Mouse (Mus musculus): ENCODE data around the gene Fyn. TPM values are rescaled to one million over a fixed set of nuclear protein-coding genes. Genes with fewer than 3 reads are reported as not detected.

Gene Fyn
- polyA plus RNA-seq, 1 experiment from 2014 or later = 42.7 TPM

- Histone ChIP-seq H3K9me3 (ENCODE audit: control insufficient read depth, low read length) (no peaks in the 10 kb centered on the region), H3K27me3 (ENCODE audit: control insufficient read depth, insufficient read depth, low read length) (no peaks in the 10 kb centered on the region), H3K4me3 (ENCODE audit: low read depth, low read length) (no peak overlapping the region), H3K27ac (ENCODE audit: low read depth, low read length) (no peak overlapping the region), H3K9ac (ENCODE audit: low read length) (no peak overlapping the region), H3K4me1 (replicated peaks; ENCODE audit: control insufficient read depth, insufficient read depth, low read length) (0 out of 2 replicates have a peak, but pooled peaks cover 3% of the 10 kb centered on the region), H3K4me2 (ENCODE audit: low read depth, low read length, severe bottlenecking) (no peak overlapping the region), H3K36me3 (ENCODE audit: control insufficient read depth, insufficient read depth, low read length) (no peaks in the 10 kb centered on the region)
- no peak for DNase-seq (ENCODE audit: low spot score)
- 73% methylated on average over 4 of the region's 4 CpGs for WGBS
- no peak for ATAC-seq (replicated peaks; ENCODE audit: low FRiP score)
Observed at GRCm38 (mm10) chr10:39449179-39449578, 80.5 kb downstream of the Fyn start.

- Histone ChIP-seq H3K4me2 (ENCODE audit: low read depth, low read length, severe bottlenecking) (no peak overlapping the region), H3K4me3 (ENCODE audit: low read depth, low read length) (no peak overlapping the region), H3K27me3 (ENCODE audit: control insufficient read depth, insufficient read depth, low read length) (no peaks in the 10 kb centered on the region), H3K27ac (ENCODE audit: low read depth, low read length) (no peak overlapping the region), H3K9ac (ENCODE audit: low read length) (no peak overlapping the region), H3K9me3 (ENCODE audit: control insufficient read depth, low read length) (no peaks in the 10 kb centered on the region), H3K36me3 (ENCODE audit: control insufficient read depth, insufficient read depth, low read length) (no peaks in the 10 kb centered on the region), H3K4me1 (replicated peaks; ENCODE audit: control insufficient read depth, insufficient read depth, low read length) (0 out of 2 replicates have a peak, but pooled peaks cover 3% of the 10 kb centered on the region)
- no peak for ATAC-seq (replicated peaks; ENCODE audit: low FRiP score)
- DNase-seq (ENCODE audit: low spot score) = no peak
- 75% methylated on average over 8 of the region's 8 CpGs for WGBS
Observed at GRCm38 (mm10) chr10:39450356-39450755, 81.7 kb downstream of the Fyn start.

- 0 out of 2 replicates have a peak, but pooled peaks cover 3% of the 10 kb centered on the region for H3K4me1 ChIP-seq (replicated peaks; ENCODE audit: control insufficient read depth, insufficient read depth, low read length)
- DNase-seq (ENCODE audit: low spot score) (no peak), ATAC-seq (replicated peaks; ENCODE audit: low FRiP score) (no peak)
- H3K4me2 ChIP-seq (ENCODE audit: low read depth, low read length, severe bottlenecking) = no peak overlapping the region
- H3K4me3 ChIP-seq (ENCODE audit: low read depth, low read length) = no peak overlapping the region
- no peaks in the 10 kb centered on the region for H3K27me3 ChIP-seq (ENCODE audit: control insufficient read depth, insufficient read depth, low read length)
- no peak overlapping the region for H3K27ac ChIP-seq (ENCODE audit: low read depth, low read length)
- H3K36me3 ChIP-seq (ENCODE audit: control insufficient read depth, insufficient read depth, low read length) = no peaks in the 10 kb centered on the region
- 78% methylated on average over 6 of the region's 6 CpGs for WGBS
- H3K9me3 ChIP-seq (ENCODE audit: control insufficient read depth, low read length) = no peaks in the 10 kb centered on the region
- H3K9ac ChIP-seq (ENCODE audit: low read length) = no peak overlapping the region
Observed at GRCm38 (mm10) chr10:39451065-39451464, 82.4 kb downstream of the Fyn start.

- H3K9ac ChIP-seq (ENCODE audit: low read length) = no peak overlapping the region
- 83% methylated on average over 8 of the region's 8 CpGs for WGBS
- no peak overlapping the region for H3K4me2 ChIP-seq (ENCODE audit: low read depth, low read length, severe bottlenecking)
- no peak for ATAC-seq (replicated peaks; ENCODE audit: low FRiP score)
- no peak overlapping the region for H3K4me3 ChIP-seq (ENCODE audit: low read depth, low read length)
- no peaks in the 10 kb centered on the region for H3K9me3 ChIP-seq (ENCODE audit: control insufficient read depth, low read length)
- DNase-seq (ENCODE audit: low spot score) = no peak
- no peaks in the 10 kb centered on the region for H3K27me3 ChIP-seq (ENCODE audit: control insufficient read depth, insufficient read depth, low read length)
- no peak overlapping the region for H3K27ac ChIP-seq (ENCODE audit: low read depth, low read length)
- H3K4me1 ChIP-seq (replicated peaks; ENCODE audit: control insufficient read depth, insufficient read depth, low read length) = 0 out of 2 replicates have a peak, but pooled peaks cover 3% of the 10 kb centered on the region
- no peaks in the 10 kb centered on the region for H3K36me3 ChIP-seq (ENCODE audit: control insufficient read depth, insufficient read depth, low read length)
Observed at GRCm38 (mm10) chr10:39451918-39452624, 83.4 kb downstream of the Fyn start.

GRCm38 (mm10) chr10:39455344-39455743, 86.7 kb downstream of the Fyn start:
- Histone ChIP-seq H3K4me3 (ENCODE audit: low read depth, low read length) (no peak overlapping the region), H3K4me2 (ENCODE audit: low read depth, low read length, severe bottlenecking) (no peak overlapping the region), H3K9ac (ENCODE audit: low read length) (no peak overlapping the region), H3K4me1 (replicated peaks; ENCODE audit: control insufficient read depth, insufficient read depth, low read length) (peaks cover 9% of the 10 kb centered on the region; the same call in 1 of the 2 replicates), H3K27ac (ENCODE audit: low read depth, low read length) (no peak overlapping the region), H3K9me3 (ENCODE audit: control insufficient read depth, low read length) (no peaks in the 10 kb centered on the region), H3K36me3 (ENCODE audit: control insufficient read depth, insufficient read depth, low read length) (no peaks in the 10 kb centered on the region), H3K27me3 (ENCODE audit: control insufficient read depth, insufficient read depth, low read length) (no peaks in the 10 kb centered on the region)
- DNase-seq (ENCODE audit: low spot score) (no peak), ATAC-seq (replicated peaks; ENCODE audit: low FRiP score) (no peak)
- WGBS = 56% methylated on average over 4 of the region's 4 CpGs

- Histone ChIP-seq H3K9me3 (ENCODE audit: control insufficient read depth, low read length) (no peaks in the 10 kb centered on the region), H3K27ac (ENCODE audit: low read depth, low read length) (no peak overlapping the region), H3K4me3 (ENCODE audit: low read depth, low read length) (no peak overlapping the region), H3K27me3 (ENCODE audit: control insufficient read depth, insufficient read depth, low read length) (no peaks in the 10 kb centered on the region), H3K4me2 (ENCODE audit: low read depth, low read length, severe bottlenecking) (no peak overlapping the region), H3K36me3 (ENCODE audit: control insufficient read depth, insufficient read depth, low read length) (no peaks in the 10 kb centered on the region), H3K4me1 (replicated peaks; ENCODE audit: control insufficient read depth, insufficient read depth, low read length) (peaks cover 8% of the 10 kb centered on the region; the same call in 1 of the 2 replicates), H3K9ac (ENCODE audit: low read length) (no peak overlapping the region)
- no peak for DNase-seq (ENCODE audit: low spot score)
- WGBS = 87% methylated on average over 15 of the region's 15 CpGs
- no peak for ATAC-seq (replicated peaks; ENCODE audit: low FRiP score)
Observed at GRCm38 (mm10) chr10:39455857-39456620, 87.4 kb downstream of the Fyn start.

- 89% methylated on average over 6 of the region's 6 CpGs for WGBS
- no peaks in the 10 kb centered on the region for H3K9me3 ChIP-seq (ENCODE audit: control insufficient read depth, low read length)
- H3K4me1 ChIP-seq (replicated peaks; ENCODE audit: control insufficient read depth, insufficient read depth, low read length) = peaks cover 8% of the 10 kb centered on the region; the same call in 1 of the 2 replicates
- no peaks in the 10 kb centered on the region for H3K27me3 ChIP-seq (ENCODE audit: control insufficient read depth, insufficient read depth, low read length)
- no peak for ATAC-seq (replicated peaks; ENCODE audit: low FRiP score)
- H3K9ac ChIP-seq (ENCODE audit: low read length) = no peak overlapping the region
- no peak overlapping the region for H3K27ac ChIP-seq (ENCODE audit: low read depth, low read length)
- no peak for DNase-seq (ENCODE audit: low spot score)
- H3K36me3 ChIP-seq (ENCODE audit: control insufficient read depth, insufficient read depth, low read length) = no peaks in the 10 kb centered on the region
- no peak overlapping the region for H3K4me2 ChIP-seq (ENCODE audit: low read depth, low read length, severe bottlenecking)
- H3K4me3 ChIP-seq (ENCODE audit: low read depth, low read length) = no peak overlapping the region
Observed at GRCm38 (mm10) chr10:39456776-39457175, 88.1 kb downstream of the Fyn start.

DNA sequence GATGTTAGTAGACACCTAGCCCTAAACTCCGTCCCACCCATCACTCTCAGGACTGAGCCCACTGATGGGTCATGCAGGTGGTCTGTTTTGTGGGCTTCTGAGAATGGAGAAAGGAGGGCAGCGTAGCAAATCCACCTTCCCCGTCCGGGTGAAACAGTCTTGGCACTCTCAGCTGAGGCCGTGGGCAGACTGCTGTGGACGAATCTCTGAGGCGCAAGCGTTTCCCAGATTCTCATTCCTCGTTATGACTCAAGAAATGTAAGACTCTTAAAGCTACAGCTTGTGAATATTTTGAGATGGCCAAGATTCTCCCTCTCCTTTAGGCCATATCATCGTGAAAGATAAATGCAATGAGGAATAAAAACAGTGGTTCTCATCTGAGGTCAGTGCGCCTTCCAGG, 88.6 kb downstream of the Fyn start:
- DNase-seq (ENCODE audit: low spot score) (no peak), ATAC-seq (replicated peaks; ENCODE audit: low FRiP score) (no peak)
- Histone ChIP-seq H3K4me3 (ENCODE audit: low read depth, low read length) (no peak overlapping the region), H3K36me3 (ENCODE audit: control insufficient read depth, insufficient read depth, low read length) (no peaks in the 10 kb centered on the region), H3K4me2 (ENCODE audit: low read depth, low read length, severe bottlenecking) (no peak overlapping the region), H3K27me3 (ENCODE audit: control insufficient read depth, insufficient read depth, low read length) (no peaks in the 10 kb centered on the region), H3K4me1 (replicated peaks; ENCODE audit: control insufficient read depth, insufficient read depth, low read length) (peaks cover 11% of the 10 kb centered on the region; the same call in 1 of the 2 replicates), H3K27ac (ENCODE audit: low read depth, low read length) (no peak overlapping the region), H3K9me3 (ENCODE audit: control insufficient read depth, low read length) (no peaks in the 10 kb centered on the region), H3K9ac (ENCODE audit: low read length) (no peak overlapping the region)
- 93% methylated on average over 11 of the region's 11 CpGs for WGBS

All from forebrain, embryonic 11.5 days (tissue).